Mouse (Mus musculus): Measurements from ENCODE around the gene Fli1. TPM values are rescaled to one million over a fixed set of nuclear protein-coding genes. Genes with fewer than 3 reads are reported as not detected.

Gene Fli1
- polyA plus RNA-seq, 1 experiment from 2014 or later = 34.9 TPM

DNA sequence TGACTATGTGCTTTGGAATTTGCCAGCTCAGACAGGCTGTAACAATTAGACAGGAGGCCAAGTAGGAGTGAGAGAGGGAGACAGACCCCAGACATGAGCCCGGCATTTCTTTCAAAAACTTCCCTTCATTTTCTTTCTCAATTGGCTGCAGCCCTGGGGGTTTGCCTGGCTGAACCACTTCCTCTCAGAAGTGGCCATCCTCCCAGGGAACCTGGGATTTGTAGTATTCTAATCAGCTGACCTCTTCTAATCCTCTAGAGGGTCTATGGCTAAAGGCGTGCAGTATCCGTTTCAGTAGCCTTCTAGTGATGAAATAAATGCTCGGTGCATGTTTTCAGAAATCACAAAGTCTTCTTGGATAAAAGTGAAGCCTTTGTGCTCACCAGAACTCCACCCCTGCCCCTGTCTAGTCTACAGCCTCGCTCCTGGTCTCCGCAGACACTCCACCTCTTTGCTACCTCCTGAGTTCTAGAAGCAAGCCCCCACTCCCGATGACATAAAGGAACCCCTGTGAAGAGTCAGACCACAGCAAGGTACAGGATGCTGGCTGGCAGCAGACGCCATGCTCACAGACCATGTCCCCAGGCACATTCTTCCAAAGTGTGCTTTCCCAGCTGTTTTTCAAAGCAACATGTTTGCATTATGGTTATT lies 125.1 kb downstream of the Fli1 start:
- ATAC-seq (ENCODE audit: low read depth) = no peak
- no peaks in the 10 kb centered on the region; the same call in 1 of the 2 replicates for H3K4me1 ChIP-seq (replicated peaks; ENCODE audit: control insufficient read depth, insufficient read depth, low read length)

DNA sequence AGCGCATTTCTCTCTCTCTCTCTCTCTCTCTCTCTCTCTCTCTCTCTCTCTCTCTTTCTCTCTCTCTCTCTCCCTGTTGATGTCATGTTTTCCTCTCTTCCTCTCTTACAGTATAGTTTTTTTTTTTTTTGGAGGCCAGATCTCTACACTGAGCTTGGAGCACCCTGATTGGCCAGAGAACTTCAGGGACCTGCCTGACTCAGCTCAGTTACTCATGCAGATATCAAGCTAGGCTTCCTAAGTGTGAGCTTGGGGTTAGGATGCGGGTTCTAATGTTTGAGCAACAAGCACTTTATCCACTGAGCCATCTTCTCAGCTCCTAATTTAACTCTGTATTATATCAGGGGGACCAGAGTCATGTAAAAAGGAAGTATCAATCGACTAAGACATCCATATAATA lies 126.7 kb downstream of the Fli1 start:
- WGBS = 92% methylated on average over 3 of the region's 3 CpGs

More for the DNA sequence above, 125.1 kb downstream of the Fli1 start:
- Histone ChIP-seq H3K4me2 (ENCODE audit: low read depth, low read length) (no peak overlapping the region; the same call in 1 of the 2 replicates), H3K27ac (ENCODE audit: low read length) (no peak overlapping the region), H3K9me3 (ENCODE audit: control insufficient read depth, low read length) (no peaks in the 10 kb centered on the region), H3K36me3 (ENCODE audit: control insufficient read depth, insufficient read depth, low read length) (no peaks in the 10 kb centered on the region), H3K9ac (ENCODE audit: low read length) (no peak overlapping the region), H3K4me3 (ENCODE audit: low read length) (no peak overlapping the region), H3K27me3 (ENCODE audit: control insufficient read depth, insufficient read depth, low read depth, low read length) (no peaks in the 10 kb centered on the region)
- 46% methylated on average over 8 of the region's 8 CpGs for WGBS

DNA sequence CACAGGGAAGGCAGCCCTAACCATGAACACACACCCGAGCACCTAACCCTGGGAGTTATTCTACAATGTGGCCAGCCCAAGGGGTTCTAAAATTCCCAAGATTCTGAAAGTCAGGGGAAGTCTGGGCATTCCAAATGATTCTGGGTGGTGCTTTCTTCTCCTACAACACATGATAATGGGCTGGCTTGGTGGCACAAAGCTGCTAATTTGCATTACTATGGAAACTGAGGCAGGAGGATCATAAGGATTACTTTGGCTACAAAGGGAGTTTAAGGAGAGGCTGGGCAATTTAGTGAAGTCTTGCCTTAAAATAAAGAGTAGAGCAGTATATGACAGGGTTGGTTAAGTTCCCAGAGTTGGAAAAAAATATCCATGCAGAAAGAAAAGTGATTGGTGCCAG lies 127.7 kb downstream of the Fli1 start:
- Histone ChIP-seq H3K4me2 (ENCODE audit: low read depth, low read length) (no peak overlapping the region), H3K36me3 (ENCODE audit: control insufficient read depth, insufficient read depth, low read length) (no peaks in the 10 kb centered on the region), H3K27ac (ENCODE audit: low read length) (no peak overlapping the region), H3K9me3 (ENCODE audit: control insufficient read depth, low read length) (no peaks in the 10 kb centered on the region), H3K4me3 (ENCODE audit: low read length) (no peak overlapping the region), H3K27me3 (ENCODE audit: control insufficient read depth, insufficient read depth, low read depth, low read length) (no peaks in the 10 kb centered on the region), H3K4me1 (replicated peaks; ENCODE audit: control insufficient read depth, insufficient read depth, low read length) (no peaks in the 10 kb centered on the region; the same call in 1 of the 2 replicates), H3K9ac (ENCODE audit: low read length) (no peak overlapping the region)
- ATAC-seq (ENCODE audit: low read depth) = no peak
- 69% methylated on average over 1 of the region's 1 CpGs for WGBS

More for the DNA sequence above, 126.7 kb downstream of the Fli1 start:
- no peaks in the 10 kb centered on the region for H3K27me3 ChIP-seq (ENCODE audit: control insufficient read depth, insufficient read depth, low read depth, low read length)
- H3K4me2 ChIP-seq (ENCODE audit: low read depth, low read length) = no peak overlapping the region
- H3K4me3 ChIP-seq (ENCODE audit: low read length) = no peak overlapping the region
- no peak overlapping the region for H3K9ac ChIP-seq (ENCODE audit: low read length)
- no peaks in the 10 kb centered on the region for H3K9me3 ChIP-seq (ENCODE audit: control insufficient read depth, low read length)
- no peaks in the 10 kb centered on the region; the same call in 1 of the 2 replicates for H3K4me1 ChIP-seq (replicated peaks; ENCODE audit: control insufficient read depth, insufficient read depth, low read length)
- H3K36me3 ChIP-seq (ENCODE audit: control insufficient read depth, insufficient read depth, low read length) = no peaks in the 10 kb centered on the region
- H3K27ac ChIP-seq (ENCODE audit: low read length) = no peak overlapping the region
- no peak for ATAC-seq (ENCODE audit: low read depth)

DNA sequence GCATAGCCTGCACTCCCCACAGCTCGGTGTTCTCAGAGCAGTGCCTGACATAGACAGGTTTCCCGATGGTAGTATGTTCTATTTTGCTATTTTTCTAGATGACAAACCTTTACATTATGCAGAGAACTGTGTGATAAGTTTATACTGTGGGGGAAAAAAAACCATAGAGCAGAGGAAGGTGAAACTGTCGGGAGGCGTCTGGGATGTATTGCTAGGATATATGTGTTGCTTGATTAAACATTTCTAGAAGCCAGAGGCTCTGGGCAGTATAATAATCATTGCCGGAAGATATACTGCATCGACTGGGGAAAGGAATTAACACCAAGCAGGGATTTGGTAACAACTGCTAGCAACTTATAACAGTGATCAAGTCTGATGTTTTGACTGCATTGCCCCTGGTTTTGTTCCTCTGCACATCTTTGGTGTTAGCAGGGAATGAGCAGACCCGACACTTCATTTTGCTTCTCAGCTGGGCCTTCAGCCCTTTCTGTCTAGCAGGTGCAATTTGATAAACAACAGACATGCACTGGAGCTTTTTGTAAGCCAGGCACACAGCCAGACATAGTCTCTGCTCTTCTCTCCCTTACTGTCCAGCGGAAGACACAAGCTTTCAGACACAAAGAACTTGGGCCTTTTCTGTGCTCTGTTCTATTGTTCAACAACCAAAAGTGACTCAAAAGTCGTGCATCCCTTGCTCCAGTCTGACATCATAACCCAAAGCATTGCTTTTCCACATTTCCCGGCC lies 129.7 kb downstream of the Fli1 start:
- Histone ChIP-seq H3K4me1 (replicated peaks; ENCODE audit: control insufficient read depth, insufficient read depth, low read length) (peaks cover 10% of the 10 kb centered on the region), H3K27ac (ENCODE audit: low read length) (no peak overlapping the region), H3K4me2 (ENCODE audit: low read depth, low read length) (no peak overlapping the region), H3K4me3 (ENCODE audit: low read length) (no peak overlapping the region), H3K36me3 (ENCODE audit: control insufficient read depth, insufficient read depth, low read length) (no peaks in the 10 kb centered on the region), H3K27me3 (ENCODE audit: control insufficient read depth, insufficient read depth, low read depth, low read length) (peaks cover 3% of the 10 kb centered on the region; the same call in 1 of the 2 replicates), H3K9me3 (ENCODE audit: control insufficient read depth, low read length) (no peaks in the 10 kb centered on the region), H3K9ac (ENCODE audit: low read length) (no peak overlapping the region)
- no peak for ATAC-seq (ENCODE audit: low read depth)
- 44% methylated on average over 10 of the region's 10 CpGs for WGBS

DNA sequence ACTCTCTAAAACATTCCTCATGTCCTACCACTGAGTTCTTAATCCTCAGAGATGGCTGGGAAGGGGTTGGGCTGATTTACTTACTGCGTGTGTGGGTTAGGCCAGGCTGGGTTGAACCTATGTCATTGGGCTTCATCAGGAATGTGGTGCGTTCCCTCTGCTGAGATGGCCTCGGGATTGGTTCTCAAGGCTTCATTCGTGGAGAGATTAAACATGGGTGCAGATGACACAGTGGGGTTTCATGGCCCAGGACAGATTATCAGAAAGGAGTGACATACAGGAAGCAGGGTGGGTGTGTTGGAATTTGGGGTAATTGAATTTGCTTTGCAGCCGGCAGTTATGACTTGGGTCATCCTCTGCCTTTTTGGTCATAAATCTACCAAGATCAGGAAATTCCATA lies 131.2 kb downstream of the Fli1 start:
- Histone ChIP-seq H3K4me2 (ENCODE audit: low read depth, low read length) (no peak overlapping the region), H3K9ac (ENCODE audit: low read length) (no peak overlapping the region), H3K36me3 (ENCODE audit: control insufficient read depth, insufficient read depth, low read length) (no peaks in the 10 kb centered on the region), H3K27me3 (ENCODE audit: control insufficient read depth, insufficient read depth, low read depth, low read length) (peaks cover 3% of the 10 kb centered on the region; the same call in 1 of the 2 replicates), H3K4me3 (ENCODE audit: low read length) (no peak overlapping the region), H3K9me3 (ENCODE audit: control insufficient read depth, low read length) (no peaks in the 10 kb centered on the region), H3K27ac (ENCODE audit: low read length) (no peak overlapping the region), H3K4me1 (replicated peaks; ENCODE audit: control insufficient read depth, insufficient read depth, low read length) (peaks cover 10% of the 10 kb centered on the region)
- ATAC-seq (ENCODE audit: low read depth) = no peak
- WGBS = 79% methylated on average over 5 of the region's 5 CpGs

DNA sequence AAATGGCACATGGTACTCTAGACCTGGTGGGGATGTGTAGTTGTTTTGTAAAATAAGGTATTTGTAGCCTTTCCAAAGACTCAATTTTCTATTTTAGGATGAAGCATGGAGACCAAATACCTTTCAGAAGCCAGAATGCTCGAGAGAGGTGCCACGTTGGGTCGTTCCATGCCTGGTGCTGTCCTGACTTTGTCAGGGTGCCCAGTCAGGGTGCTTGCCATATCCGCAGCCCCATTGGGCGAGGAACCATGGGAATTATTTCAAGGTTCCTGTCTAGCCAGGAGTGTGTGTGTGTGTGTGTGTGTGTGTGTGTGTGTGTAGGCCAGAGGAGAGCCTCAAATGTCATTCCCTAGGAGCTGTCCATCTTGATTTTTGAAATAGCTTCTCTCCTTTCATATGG lies 132.0 kb downstream of the Fli1 start:
- Histone ChIP-seq H3K9ac (ENCODE audit: low read length) (no peak overlapping the region), H3K27me3 (ENCODE audit: control insufficient read depth, insufficient read depth, low read depth, low read length) (peaks cover 3% of the 10 kb centered on the region; the same call in 1 of the 2 replicates), H3K4me1 (replicated peaks; ENCODE audit: control insufficient read depth, insufficient read depth, low read length) (peaks cover 10% of the 10 kb centered on the region), H3K4me2 (ENCODE audit: low read depth, low read length) (no peak overlapping the region), H3K4me3 (ENCODE audit: low read length) (no peak overlapping the region), H3K36me3 (ENCODE audit: control insufficient read depth, insufficient read depth, low read length) (no peaks in the 10 kb centered on the region), H3K9me3 (ENCODE audit: control insufficient read depth, low read length) (no peaks in the 10 kb centered on the region), H3K27ac (ENCODE audit: low read length) (no peak overlapping the region)
- WGBS = 90% methylated on average over 5 of the region's 5 CpGs
- no peak for ATAC-seq (ENCODE audit: low read depth)

DNA sequence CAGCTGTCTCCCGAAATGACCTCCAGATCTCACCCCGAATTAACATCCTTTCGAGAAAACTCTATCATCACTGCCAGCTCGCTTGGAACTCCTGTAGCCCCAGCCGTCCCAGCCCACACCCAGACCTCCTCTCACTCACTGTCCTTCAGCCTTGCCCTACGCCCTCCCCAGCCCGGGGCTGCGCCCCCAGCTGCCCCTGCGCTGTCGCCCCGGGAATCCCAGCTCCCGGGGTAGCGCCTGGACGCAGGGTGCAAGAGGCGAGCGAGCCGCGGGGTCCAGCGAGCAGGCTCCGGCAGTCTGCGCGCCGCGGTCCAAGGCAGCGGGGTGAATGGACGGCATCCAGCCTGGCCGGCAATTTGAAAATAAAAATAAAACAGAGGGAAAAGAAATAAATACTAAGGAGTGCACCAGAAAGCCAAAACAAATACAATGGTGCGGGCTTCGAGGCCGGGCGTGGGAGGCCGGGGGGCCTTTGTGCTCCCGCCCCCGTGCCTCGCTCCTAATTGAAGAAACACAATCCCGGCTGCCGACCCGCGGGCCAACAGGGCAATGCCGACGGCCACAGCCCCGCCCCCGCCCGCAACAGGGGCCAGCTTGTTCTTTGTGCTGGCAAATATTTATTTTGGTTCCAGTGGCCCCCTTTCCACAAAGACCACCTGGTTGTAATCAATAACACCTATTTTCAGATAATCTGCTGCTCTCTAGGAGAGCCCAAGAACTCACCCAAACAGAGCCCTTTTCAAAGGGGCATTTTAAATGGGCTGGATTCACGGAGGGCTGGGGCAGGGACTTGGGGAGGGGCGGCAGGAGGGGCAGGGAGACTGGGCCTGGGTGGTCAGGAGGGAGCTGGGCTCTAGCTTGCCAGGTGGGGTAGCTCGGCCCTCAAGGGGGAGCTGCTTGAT lies 133.3 kb downstream of the Fli1 start:
- Histone ChIP-seq H3K36me3 (ENCODE audit: control insufficient read depth, insufficient read depth, low read length) (no peaks in the 10 kb centered on the region), H3K9me3 (ENCODE audit: control insufficient read depth, low read length) (no peaks in the 10 kb centered on the region), H3K4me1 (replicated peaks; ENCODE audit: control insufficient read depth, insufficient read depth, low read length) (peaks cover 10% of the 10 kb centered on the region), H3K27me3 (ENCODE audit: control insufficient read depth, insufficient read depth, low read depth, low read length) (peaks cover 3% of the 10 kb centered on the region; the same call in 1 of the 2 replicates), H3K4me3 (ENCODE audit: low read length) (peak overlapping the region; percentile 58), H3K4me2 (ENCODE audit: low read depth, low read length) (peak overlapping the region; percentile 99), H3K9ac (ENCODE audit: low read length) (peak overlapping the region; percentile 74), H3K27ac (ENCODE audit: low read length) (no peak overlapping the region)
- ATAC-seq (ENCODE audit: low read depth) = peak; percentile 59; the same call in 1 of the 2 replicates
- WGBS = 2% methylated on average over 47 of the region's 47 CpGs

DNA sequence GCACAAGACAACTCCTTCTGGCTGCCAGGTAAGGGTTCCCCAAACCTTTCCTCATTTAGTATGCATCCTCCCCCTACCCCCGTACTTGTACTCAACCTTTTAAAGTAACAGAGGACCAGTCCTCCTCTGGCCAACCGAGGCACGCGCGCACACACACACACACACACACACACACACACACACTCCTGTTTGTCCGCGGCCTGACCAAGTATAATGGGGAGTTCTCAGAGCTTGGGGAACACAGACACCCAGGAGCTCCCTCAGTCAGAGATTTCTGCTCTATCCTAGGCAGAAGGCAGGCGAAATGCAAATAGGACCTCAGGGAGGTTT lies 134.0 kb downstream of the Fli1 start:
- H3K4me1 ChIP-seq (replicated peaks; ENCODE audit: control insufficient read depth, insufficient read depth, low read length) = peaks cover 10% of the 10 kb centered on the region
- ATAC-seq (ENCODE audit: low read depth) = no peak
- peak overlapping the region; percentile 58 for H3K4me3 ChIP-seq (ENCODE audit: low read length)
- WGBS = 27% methylated on average over 8 of the region's 8 CpGs
- H3K27me3 ChIP-seq (ENCODE audit: control insufficient read depth, insufficient read depth, low read depth, low read length) = peaks cover 3% of the 10 kb centered on the region; the same call in 1 of the 2 replicates
- peak overlapping the region; percentile 99 for H3K4me2 ChIP-seq (ENCODE audit: low read depth, low read length)
- no peak overlapping the region for H3K27ac ChIP-seq (ENCODE audit: low read length)
- no peaks in the 10 kb centered on the region for H3K36me3 ChIP-seq (ENCODE audit: control insufficient read depth, insufficient read depth, low read length)
- H3K9ac ChIP-seq (ENCODE audit: low read length) = peak overlapping the region; percentile 74
- no peaks in the 10 kb centered on the region for H3K9me3 ChIP-seq (ENCODE audit: control insufficient read depth, low read length)

Data from lung, embryonic 16.5 days (tissue).